Mouse (Mus musculus): ENCODE data around the gene Tnk1. TPM values are rescaled to one million over a fixed set of nuclear protein-coding genes. Genes with fewer than 3 reads are reported as not detected.

Gene Tnk1
- total RNA-seq (2015; ENCODE audit: low replicate concordance) (5.9 and 6.8 TPM in 2 replicates), total RNA-seq (2017; ENCODE audit: low replicate concordance) (7.3 and 8.1 TPM in 2 replicates)

GRCm38 (mm10) chr11:69858113-69858998 is at the start of gene Tnk1:
Tnk1 (minus strand) TSS chr11:69858730.
- ATAC-seq (replicated peaks; ENCODE audit: low FRiP score, poor library complexity, severe bottlenecking), result no peak

GRCm38 (mm10) chr11:69904311-69904710 is 45.8 kb upstream of the Tnk1 start:
- ATAC-seq (replicated peaks; ENCODE audit: low FRiP score, poor library complexity, severe bottlenecking), result no peak

DNA sequence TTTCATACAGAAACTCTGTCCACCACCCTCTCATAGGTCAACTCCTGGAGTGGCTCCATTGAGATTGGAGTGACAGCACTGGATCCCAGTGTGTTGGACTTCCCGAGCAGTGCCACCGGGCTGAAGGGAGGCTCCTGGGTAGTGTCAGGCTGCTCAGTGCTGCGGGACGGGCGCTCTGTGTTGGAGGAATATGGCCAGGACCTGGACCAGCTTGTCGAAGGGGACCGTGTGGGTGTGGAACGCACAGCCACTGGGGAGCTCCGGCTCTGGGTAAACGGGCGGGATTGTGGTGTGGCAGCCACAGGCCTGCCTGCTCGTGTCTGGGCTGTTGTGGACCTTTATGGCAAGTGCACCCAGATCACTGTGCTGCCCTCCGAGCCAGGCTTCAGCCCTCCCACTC is 44.4 kb upstream of the Tnk1 start:
- no peak for ATAC-seq (replicated peaks; ENCODE audit: low FRiP score, poor library complexity, severe bottlenecking)

DNA sequence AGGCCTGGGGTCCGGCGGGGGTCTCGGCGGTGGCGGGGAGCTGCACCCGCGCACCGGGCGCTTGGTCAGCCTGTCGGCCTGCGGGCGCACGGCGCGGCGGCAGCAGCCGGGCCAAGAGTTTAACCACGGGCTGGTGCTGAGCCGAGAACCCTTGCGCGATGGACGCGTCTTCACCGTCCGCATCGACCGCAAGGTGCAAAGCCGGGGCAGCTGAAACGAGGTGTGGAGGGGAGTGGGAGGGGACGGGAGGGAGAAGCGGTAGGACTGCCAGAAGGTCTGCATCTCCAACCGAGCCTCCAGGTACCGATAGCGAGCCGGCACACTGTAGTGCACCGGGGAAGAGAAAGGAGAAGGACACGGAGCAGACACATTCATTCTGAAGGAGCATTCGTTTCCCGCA is 43.5 kb upstream of the Tnk1 start:
- ATAC-seq (replicated peaks; ENCODE audit: low FRiP score, poor library complexity, severe bottlenecking), result peak; percentile 9; the same call in 1 of the 2 replicates

DNA sequence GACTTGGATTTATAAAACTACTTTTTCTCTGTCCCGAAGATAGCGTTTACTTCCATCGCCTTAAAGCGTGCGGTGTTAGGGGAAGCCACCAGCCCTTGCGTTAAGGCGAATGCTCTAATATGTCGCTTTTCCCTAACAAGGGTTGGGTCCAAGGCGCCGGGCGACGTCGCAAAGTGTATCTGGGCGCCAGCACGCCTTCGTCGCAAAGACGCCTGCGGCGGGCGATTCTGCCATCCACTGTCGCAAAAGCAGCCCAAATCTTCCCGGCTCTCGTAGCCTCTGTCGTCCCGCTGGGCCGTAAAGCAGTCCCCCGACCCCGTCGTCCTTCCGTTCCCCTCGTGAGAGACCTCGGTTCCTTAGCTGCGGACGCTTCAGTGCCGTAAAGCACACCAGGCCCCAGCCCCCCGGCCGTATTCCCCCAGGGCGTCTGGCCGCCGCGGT is 42.9 kb upstream of the Tnk1 start:
- peak; percentile 69 for ATAC-seq (replicated peaks; ENCODE audit: low FRiP score, poor library complexity, severe bottlenecking)

DNA sequence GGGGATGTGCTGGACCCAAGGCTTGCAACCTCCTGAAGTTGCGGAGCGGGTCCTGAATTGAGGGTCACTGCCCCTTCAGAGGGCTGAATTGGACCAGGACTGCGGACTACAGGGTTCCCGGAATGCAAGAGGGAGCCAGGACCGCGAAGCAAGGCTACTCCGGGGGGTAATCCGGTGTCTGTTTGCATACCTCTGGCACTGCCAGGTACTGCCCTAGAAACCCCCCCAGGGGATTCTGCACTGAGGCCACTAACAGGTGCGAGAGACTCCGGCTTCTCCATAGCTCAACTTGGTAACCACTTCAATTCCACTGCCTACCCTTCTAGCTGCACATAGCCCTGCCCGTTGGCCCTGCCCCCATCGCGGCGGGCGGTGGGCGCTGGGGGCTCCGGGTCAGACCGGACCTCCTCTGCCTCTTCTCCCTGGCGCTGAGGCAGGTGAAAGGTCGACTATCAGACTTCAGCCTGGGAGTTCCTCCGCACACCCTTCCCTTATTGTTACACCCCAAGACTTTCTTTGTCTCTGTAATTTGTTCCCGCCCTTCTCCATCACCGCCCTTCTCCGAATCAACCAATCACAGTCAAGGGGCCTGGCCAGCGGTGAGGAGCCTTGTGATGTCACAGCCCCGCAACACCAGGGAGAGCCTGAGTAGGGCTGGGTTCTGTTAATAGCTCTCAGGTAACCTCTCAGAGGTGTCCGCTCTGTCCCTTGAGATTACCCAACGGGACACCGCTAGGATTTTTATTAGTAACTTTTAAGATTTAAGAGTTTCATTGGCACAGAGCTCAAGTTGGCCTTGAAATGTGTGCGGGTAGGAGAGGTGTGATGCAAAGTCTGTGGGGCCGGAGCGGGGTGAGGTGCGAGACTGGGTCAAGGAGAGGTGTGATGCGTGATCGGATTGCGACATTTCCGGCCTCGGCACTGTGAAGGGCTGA is 42.2 kb upstream of the Tnk1 start, which contains the start of the genes 2810408A11Rik and Neurl4:
2810408A11Rik (minus strand) TSS at position 517 of the 935 bp plus-strand sequence.
Neurl4 (plus strand) TSS at position 602 of the 935 bp plus-strand sequence.
- peak; percentile 87 for ATAC-seq (replicated peaks; ENCODE audit: low FRiP score, poor library complexity, severe bottlenecking)

DNA sequence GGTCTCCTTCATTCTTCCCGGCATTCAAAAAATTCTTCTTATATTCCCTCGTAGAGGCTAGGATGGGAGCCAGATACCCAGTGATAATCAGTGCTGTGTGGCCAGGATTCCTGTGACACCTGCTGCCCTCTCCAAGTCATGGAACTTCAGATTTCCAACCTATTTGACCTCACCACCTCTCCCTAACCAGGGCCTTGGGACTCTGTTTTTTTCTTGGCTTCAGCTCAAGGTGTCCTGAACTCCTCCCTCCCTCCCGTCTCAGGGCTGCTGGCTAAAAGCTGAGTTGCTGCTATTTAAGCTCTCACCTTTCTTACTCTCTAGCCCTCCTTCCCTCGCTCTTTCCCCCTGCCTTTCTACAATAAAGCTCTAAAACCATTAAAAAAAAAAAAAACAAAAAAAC is 41.3 kb upstream of the Tnk1 start:
- ATAC-seq (replicated peaks; ENCODE audit: low FRiP score, poor library complexity, severe bottlenecking), result no peak

- ATAC-seq (replicated peaks; ENCODE audit: low FRiP score, poor library complexity, severe bottlenecking), result no peak
These were observed 36.8 kb upstream of the Tnk1 start, which contains the start of gene Acap1 for GRCm38 (mm10) chr11:69895291-69895690. Acap1 (minus strand) TSS chr11:69895539.

DNA sequence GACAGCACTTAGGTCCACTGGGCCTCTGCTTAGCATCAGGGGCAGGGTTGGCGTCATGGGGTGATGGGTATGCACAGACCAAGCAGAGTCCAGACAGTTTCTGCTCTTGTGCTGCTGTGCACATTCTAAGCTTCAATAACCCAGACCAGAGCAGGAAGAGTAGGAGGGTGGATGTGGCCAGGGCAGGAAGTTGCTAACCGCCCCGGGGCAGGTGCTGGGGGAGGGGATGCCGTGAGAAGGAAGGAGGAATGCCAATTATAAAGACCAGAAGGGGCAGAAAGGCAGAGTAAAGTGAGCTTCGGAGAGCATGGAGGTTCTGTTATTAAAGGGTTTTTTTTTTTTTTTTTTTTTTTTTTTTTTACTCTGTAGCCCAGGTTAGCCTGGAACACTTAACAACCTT is 36.1 kb upstream of the Tnk1 start:
- ATAC-seq (replicated peaks; ENCODE audit: low FRiP score, poor library complexity, severe bottlenecking), result no peak

- peak; percentile 62 for ATAC-seq (replicated peaks; ENCODE audit: low FRiP score, poor library complexity, severe bottlenecking)
These were observed 33.0 kb upstream of the Tnk1 start for GRCm38 (mm10) chr11:69891482-69891881.

- ATAC-seq (replicated peaks; ENCODE audit: low FRiP score, poor library complexity, severe bottlenecking), result peak; percentile 75
These were observed 28.5 kb upstream of the Tnk1 start for GRCm38 (mm10) chr11:69886907-69887635.

DNA sequence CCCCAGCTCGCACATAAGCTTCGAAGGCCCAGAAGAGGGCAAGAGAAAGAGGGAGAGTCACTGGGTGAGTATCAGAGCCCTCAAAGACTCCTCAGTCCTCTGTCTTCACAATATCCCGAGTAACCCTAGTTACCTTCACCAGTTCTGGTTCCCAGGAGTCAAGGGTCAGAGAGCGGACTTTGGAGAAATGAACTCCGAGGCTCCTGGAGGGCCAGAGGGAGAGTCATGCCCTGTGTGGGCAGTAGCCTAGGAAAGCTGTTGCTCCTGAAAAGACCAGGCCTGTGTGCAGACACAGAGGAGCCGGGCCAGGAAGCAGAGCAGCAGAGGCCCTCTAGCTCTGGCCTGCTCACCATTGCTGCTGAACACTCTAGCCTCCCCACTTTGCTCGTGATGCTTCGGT is 26.1 kb upstream of the Tnk1 start:
- no peak for ATAC-seq (replicated peaks; ENCODE audit: low FRiP score, poor library complexity, severe bottlenecking)

DNA sequence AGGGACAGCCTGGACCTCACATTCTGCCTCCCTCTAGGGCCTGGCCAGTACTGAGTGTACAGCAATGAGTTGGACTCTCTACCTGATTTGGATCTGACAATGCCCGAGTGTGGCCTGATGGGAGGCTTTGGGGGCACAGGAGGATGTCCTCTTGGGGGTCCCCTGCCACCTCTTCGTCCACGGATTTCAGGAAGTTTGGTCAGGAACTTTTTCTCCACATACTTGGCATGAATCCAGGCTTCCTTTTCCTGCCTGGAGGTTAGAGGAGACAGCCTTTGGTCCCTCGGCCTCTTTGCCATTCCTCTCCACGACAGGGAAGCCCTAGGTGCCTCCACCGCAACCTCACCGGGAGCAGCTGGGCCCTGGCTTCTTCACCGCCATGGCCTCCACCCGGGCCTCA is 25.7 kb upstream of the Tnk1 start:
- no peak for ATAC-seq (replicated peaks; ENCODE audit: low FRiP score, poor library complexity, severe bottlenecking)

DNA sequence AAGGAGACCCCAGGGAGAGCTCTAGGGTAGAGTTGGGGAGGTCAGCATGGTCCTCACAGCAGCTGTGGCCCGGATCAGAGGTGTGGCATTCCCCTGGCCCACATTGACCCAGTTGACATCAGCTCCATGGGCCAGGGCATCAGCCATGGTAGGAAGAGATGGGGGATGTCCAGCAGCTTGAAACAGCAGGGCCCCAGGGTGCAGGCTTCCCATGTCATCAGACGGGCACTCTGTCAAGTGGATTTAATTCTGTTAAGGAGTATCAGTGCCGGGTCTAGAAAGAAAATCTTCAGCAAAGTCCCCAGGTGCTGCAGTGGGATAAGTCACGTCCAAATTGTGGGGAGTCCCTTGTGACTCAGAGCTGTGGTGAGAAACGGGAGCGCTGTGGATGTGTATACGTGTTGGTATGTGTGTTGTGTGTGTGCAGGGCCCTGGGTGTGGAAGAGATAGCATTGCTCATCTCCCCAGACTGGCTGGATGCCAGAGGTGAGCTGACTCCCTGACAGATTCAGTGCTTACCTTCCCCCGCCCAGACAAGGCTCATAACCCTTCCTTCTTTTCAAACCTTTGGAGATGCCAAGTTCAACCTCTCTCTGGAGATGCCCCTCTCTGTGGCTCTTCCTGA is 25.1 kb upstream of the Tnk1 start:
- ATAC-seq (replicated peaks; ENCODE audit: low FRiP score, poor library complexity, severe bottlenecking), result no peak

DNA sequence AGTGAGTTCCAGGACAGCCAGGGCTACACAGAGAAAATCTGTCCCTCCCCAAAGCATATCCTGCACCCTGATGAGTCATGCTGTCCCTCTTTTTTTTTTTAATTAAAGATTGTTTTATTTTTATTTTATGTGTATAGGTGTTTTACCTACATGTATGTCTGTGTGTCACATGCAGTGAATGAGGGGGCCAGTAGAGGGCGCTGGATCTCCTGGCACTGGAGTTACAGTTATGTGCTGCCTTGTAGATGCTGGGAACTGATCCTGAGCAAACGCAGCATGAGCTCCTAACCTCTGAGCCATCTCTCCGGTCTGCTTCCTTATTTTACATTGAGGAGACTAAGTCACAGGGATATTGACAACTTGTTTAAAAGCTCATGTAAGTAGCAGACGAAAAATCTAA is 24.5 kb upstream of the Tnk1 start:
- ATAC-seq (replicated peaks; ENCODE audit: low FRiP score, poor library complexity, severe bottlenecking), result no peak

- no peak for ATAC-seq (replicated peaks; ENCODE audit: low FRiP score, poor library complexity, severe bottlenecking)
These were observed 23.5 kb upstream of the Tnk1 start for GRCm38 (mm10) chr11:69881787-69882670.

- peak; percentile 48 for ATAC-seq (replicated peaks; ENCODE audit: low FRiP score, poor library complexity, severe bottlenecking)
These were observed 22.5 kb upstream of the Tnk1 start, which contains the start of gene Kctd11 for GRCm38 (mm10) chr11:69880853-69881603. Kctd11 (minus strand) TSS chr11:69881406.

Measured in erythroid progenitor cell, adult 5-6 weeks (primary cell).